Mouse (Mus musculus): ENCODE data around the gene Kntc1. TPM values are rescaled to one million over a fixed set of nuclear protein-coding genes. Genes with fewer than 3 reads are reported as not detected.

Gene Kntc1
- 4.0 TPM for polyA plus RNA-seq (2017; shearing (Covaris generic))

GRCm38 (mm10) chr5:123749065-123750064 is at the start of gene Kntc1, which contains the start of gene Rsrc2:
Kntc1 (plus strand) TSS chr5:123749716.
Rsrc2 (minus strand) TSS chr5:123749414.

GRCm38 (mm10) chr5:123720328-123721311 is 28.9 kb upstream of the Kntc1 start, which contains the start of gene Zcchc8:
Zcchc8 (minus strand) TSS chr5:123721100.

GRCm38 (mm10) chr5:123865365-123865764 is 115.8 kb downstream of the Kntc1 start, which contains the start of gene Hcar2:
Hcar2 (minus strand) TSS chr5:123865499.

Other genes starting within 250 kb of the Kntc1 start
- gene B3gnt4, start 239.3 kb upstream of the Kntc1 start, polyA plus RNA-seq (2017; shearing (Covaris generic)), result not detected
- 69.4 TPM for gene Diablo, start 225.5 kb upstream of the Kntc1 start, polyA plus RNA-seq (2017; shearing (Covaris generic))
- gene Gm49027, start 224.2 kb upstream of the Kntc1 start, polyA plus RNA-seq (2017; shearing (Covaris generic)), result 0.54 TPM
- 31.6 TPM for gene Vps33a, start 176.7 kb upstream of the Kntc1 start, polyA plus RNA-seq (2017; shearing (Covaris generic))
- 147 TPM for gene Clip1, start 65.1 kb upstream of the Kntc1 start, polyA plus RNA-seq (2017; shearing (Covaris generic))
- gene Zcchc8, start 28.6 kb upstream of the Kntc1 start, polyA plus RNA-seq (2017; shearing (Covaris generic)), result 65.1 TPM
- gene Rsrc2, start 302 bp upstream of the Kntc1 start, polyA plus RNA-seq (2017; shearing (Covaris generic)), result 290 TPM
- gene Hcar2, start 115.8 kb downstream of the Kntc1 start, polyA plus RNA-seq (2017; shearing (Covaris generic)), result 0.26 TPM
- gene Hcar1, start 130.3 kb downstream of the Kntc1 start, polyA plus RNA-seq (2017; shearing (Covaris generic)), result not detected
- 64.7 TPM for gene Denr, start 157.5 kb downstream of the Kntc1 start, polyA plus RNA-seq (2017; shearing (Covaris generic))
- 3.1 TPM for gene Gm43518, start 177.7 kb downstream of the Kntc1 start, polyA plus RNA-seq (2017; shearing (Covaris generic))
- gene Ccdc62, start 181.0 kb downstream of the Kntc1 start, polyA plus RNA-seq (2017; shearing (Covaris generic)), result 3.6 TPM
- 102 TPM for gene Hip1r, start 223.9 kb downstream of the Kntc1 start, polyA plus RNA-seq (2017; shearing (Covaris generic))

Measured in effector memory CD4-positive, alpha-beta T cell, adult 7 months (primary cell).